Mouse (Mus musculus) CH12.LX (cell line): ENCODE results near the gene Tspear. TPM values are rescaled to one million over a fixed set of nuclear protein-coding genes. Genes with fewer than 3 reads are reported as not detected.

ENCODE experiments used
- DNase-seq: peaks from one replicate; pipeline ENCODE4 v3.0.0-alpha.2; 2013; ENCODE audit errors: extremely low read depth
- H3K27ac ChIP-seq: 2 replicates; pipeline ENCODE4 v1.5.1; 2012; ENCODE audit warnings: low read depth, mild to moderate bottlenecking, control low read depth, moderate library complexity; ENCODE audit not compliant: insufficient read depth
- H3K27me3 ChIP-seq: replicated peaks from 2 replicates; pipeline ENCODE3; 2012; ENCODE audit warnings: inconsistent platforms
- H3K36me3 ChIP-seq, 2 experiments: replicated peaks in 1 of 2; 2 replicates each; pipeline versions ENCODE3 to v1.6.1; 2012; ENCODE audit warnings: inconsistent platforms in 1 of 2, low read length in 1 of 2, mild to moderate bottlenecking in 1 of 2, mixed read lengths in 1 of 2, moderate library complexity in 1 of 2; ENCODE audit not compliant: control insufficient read depth in 1 of 2, insufficient read depth in 1 of 2
- H3K4me1 ChIP-seq, 2 experiments: 2 replicates each; pipeline ENCODE4 v1.6.1; 2012; ENCODE audit warnings: inconsistent platforms in 1 of 2, moderate library complexity in 1 of 2; ENCODE audit not compliant: insufficient read depth in 2 of 2, control insufficient read depth in 1 of 2
- H3K4me2 ChIP-seq: 2 replicates; pipeline ENCODE4 v1.6.1; 2012; ENCODE audit warnings: low read depth, mild to moderate bottlenecking, control low read depth; ENCODE audit not compliant: poor library complexity, insufficient read depth, severe bottlenecking
- H3K4me3 ChIP-seq, 3 experiments: fragments of 150-350 bp in 1 of 3; sonication (generic) in 1 of 3; replicated peaks in 1 of 3; 2 replicates each; pipeline versions ENCODE3 to v1.5.1; 2011 to 2012; ENCODE audit warnings: low read depth in 2 of 3, low read length in 2 of 3, mild to moderate bottlenecking in 2 of 3, moderate library complexity in 2 of 3, control low read depth in 1 of 3, improper control_type of control experiment in 1 of 3, inconsistent platforms in 1 of 3, mixed read lengths in 1 of 3; ENCODE audit not compliant: poor library complexity in 1 of 3
- H3K79me2 ChIP-seq: replicated peaks from 2 replicates; pipeline ENCODE4 v1.6.1; 2012; ENCODE audit warnings: mild to moderate bottlenecking, moderate library complexity; ENCODE audit not compliant: control insufficient read depth, poor library complexity, insufficient read depth, severe bottlenecking; ENCODE audit errors: extremely low read depth
- H3K9ac ChIP-seq: 2 replicates; pipeline ENCODE4 v1.6.1; 2012; ENCODE audit warnings: low read depth, mild to moderate bottlenecking, control low read depth, moderate library complexity; ENCODE audit not compliant: insufficient read depth
- H3K9me3 ChIP-seq: replicated peaks from 2 replicates; pipeline ENCODE3; 2012; ENCODE audit warnings: low read length, inconsistent platforms, mixed read lengths
- BHLHE40 ChIP-seq: IDR thresholded peaks from 2 replicates; pipeline ENCODE4 v1.6.1; 2011; ENCODE audit warnings: mild to moderate bottlenecking, low read depth, low read length, improper control_type of control experiment
- CHD1 ChIP-seq: IDR thresholded peaks from 2 replicates; pipeline ENCODE4 v1.6.1; 2012; ENCODE audit warnings: low read depth, low read length, improper control_type of control experiment, inconsistent platforms
- CHD2 ChIP-seq: IDR thresholded peaks from 2 replicates; pipeline ENCODE4 v1.6.1; 2011; ENCODE audit warnings: low read length, improper control_type of control experiment
- ELF1 ChIP-seq: IDR thresholded peaks from 2 replicates; pipeline ENCODE4 v1.6.1; 2014; ENCODE audit warnings: low read depth, mild to moderate bottlenecking, inconsistent platforms, low read length, improper control_type of control experiment
- EP300 ChIP-seq: IDR thresholded peaks from 2 replicates; pipeline ENCODE4 v1.6.1; 2011; ENCODE audit warnings: low read length, improper control_type of control experiment
- ETS1 ChIP-seq: conservative IDR thresholded peaks from 2 replicates; pipeline ENCODE4 v1.6.1; 2012; ENCODE audit warnings: low read depth, mild to moderate bottlenecking, inconsistent platforms, low read length, improper control_type of control experiment, moderate library complexity
- IRF4 ChIP-seq: IDR thresholded peaks from 2 replicates; pipeline ENCODE4 v1.6.1; 2014; ENCODE audit warnings: low read depth, mild to moderate bottlenecking, inconsistent platforms, low read length, improper control_type of control experiment
- JUND ChIP-seq: conservative IDR thresholded peaks from 2 replicates; pipeline ENCODE4 v1.6.1; 2011; ENCODE audit warnings: low read depth, low read length, improper control_type of control experiment
- MAFK ChIP-seq: IDR thresholded peaks from 2 replicates; pipeline ENCODE4 v1.6.1; 2011; ENCODE audit warnings: low read length, improper control_type of control experiment; ENCODE audit not compliant: insufficient replicate concordance
- MAZ ChIP-seq: IDR thresholded peaks from 2 replicates; pipeline ENCODE4 v1.6.1; 2012; ENCODE audit warnings: low read depth, mild to moderate bottlenecking, inconsistent platforms, low read length, improper control_type of control experiment, moderate library complexity
- MEF2A ChIP-seq: IDR thresholded peaks from 2 replicates; pipeline ENCODE4 v1.6.1; 2014; ENCODE audit warnings: low read depth, mild to moderate bottlenecking, inconsistent platforms, low read length, improper control_type of control experiment, borderline replicate concordance
- MYC ChIP-seq: IDR thresholded peaks from 2 replicates; pipeline ENCODE4 v1.6.1; 2011; ENCODE audit warnings: low read depth, mild to moderate bottlenecking, improper control_type of control experiment, low read length
- SIN3A ChIP-seq: IDR thresholded peaks from 2 replicates; pipeline ENCODE4 v1.6.1; 2012; ENCODE audit warnings: low read length, improper control_type of control experiment, inconsistent platforms
- SMC3 ChIP-seq: IDR thresholded peaks from 2 replicates; pipeline ENCODE4 v1.6.1; 2011; ENCODE audit warnings: low read depth, low read length, improper control_type of control experiment
- TCF12 ChIP-seq: IDR thresholded peaks from 2 replicates; pipeline ENCODE4 v1.6.1; 2014; ENCODE audit warnings: low read depth, mild to moderate bottlenecking, inconsistent platforms, low read length, improper control_type of control experiment
- dilution Hi-C: fragments of 300-500 bp; cut with MboI; formaldehyde crosslinking; loops from 2 replicates; pipeline ENCODE4 v1.14.3; 2020; ENCODE audit warnings: low sequenced_read_pairs; ENCODE audit not compliant: extremely low pct_unique_long_range_greater_than_20kb, extremely low pct_ligation_motif_present
- in situ Hi-C: fragments of 300-500 bp; cut with MboI; formaldehyde crosslinking; loops from 3 replicates; pipeline ENCODE4 v1.14.3; 2019; ENCODE audit warnings: low sequenced_read_pairs, low pct_ligation_motif_present, low pct_unique_long_range_greater_than_20kb, mixed read lengths
- polyA plus RNA-seq: library from polyadenylated mRNA; unstranded; fragments of >175 nt; gene quantifications from 2 replicates; pipeline ENCODE4 v1.2.1, GENCODE M21; 2012; ENCODE audit warnings: low read depth; ENCODE audit not compliant: insufficient read length
- total RNA-seq, 2 experiments: library from RNA; depleted of rRNA; stranded (reverse); fragments of 300-350 nt in 1 of 2; fragments of >200 nt in 1 of 2; gene quantifications; 2 replicates each; pipeline ENCODE4 v1.2.3; 2012 to 2014

The Tspear gene
- total and polyA plus RNA-seq, 3 experiments = 0.09 to 0.42 TPM; not detected in 1

DNA sequence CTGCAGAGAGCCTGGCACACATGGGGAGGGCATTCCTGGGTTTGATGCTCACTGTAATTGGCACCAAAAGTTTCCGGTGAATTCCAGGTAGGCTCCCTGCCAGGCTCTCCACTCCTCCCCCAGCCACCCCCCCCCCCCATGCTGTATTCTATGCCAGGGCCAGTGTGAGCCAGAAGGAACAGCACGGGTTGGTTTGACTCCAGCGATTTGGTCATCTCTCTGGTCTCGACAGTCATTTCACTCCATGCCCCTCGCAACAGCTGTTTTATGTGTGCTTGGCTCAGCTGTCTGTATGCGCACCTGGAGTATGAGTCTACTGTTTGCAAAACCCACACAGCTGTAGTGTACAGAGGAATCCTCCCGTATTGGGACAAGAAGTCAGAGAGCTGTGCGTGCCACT is 20.0 kb upstream of the Tspear start:
- no peak overlapping the region for H3K9ac ChIP-seq
- H3K27ac ChIP-seq = no peak overlapping the region
- H3K36me3 ChIP-seq = no peaks in the 10 kb centered on the region
- no peak for DNase-seq
- H3K4me3 ChIP-seq = no peak overlapping the region
- peak; percentile 88 for TF ChIP-seq ETS1
- peak; percentile 76 for TF ChIP-seq TCF12
- TF ChIP-seq JUND = no peak
- TF ChIP-seq BHLHE40 = 0 out of 2 replicates have a peak, but pooled peaks have one; percentile 33
- TF ChIP-seq EP300 = 0 out of 2 replicates have a peak, but pooled peaks have one; percentile 17
- H3K27me3 ChIP-seq = no peaks in the 10 kb centered on the region
- in situ Hi-C loops (no loop called here), dilution Hi-C loops (no loop called here)
- peaks cover 13 to 50% of the 10 kb centered on the region in 2 experiments for H3K4me1 ChIP-seq
- H3K79me2 ChIP-seq = no peaks in the 10 kb centered on the region
- no peak overlapping the region for H3K4me2 ChIP-seq
- H3K9me3 ChIP-seq = peaks cover 3% of the 10 kb centered on the region

DNA sequence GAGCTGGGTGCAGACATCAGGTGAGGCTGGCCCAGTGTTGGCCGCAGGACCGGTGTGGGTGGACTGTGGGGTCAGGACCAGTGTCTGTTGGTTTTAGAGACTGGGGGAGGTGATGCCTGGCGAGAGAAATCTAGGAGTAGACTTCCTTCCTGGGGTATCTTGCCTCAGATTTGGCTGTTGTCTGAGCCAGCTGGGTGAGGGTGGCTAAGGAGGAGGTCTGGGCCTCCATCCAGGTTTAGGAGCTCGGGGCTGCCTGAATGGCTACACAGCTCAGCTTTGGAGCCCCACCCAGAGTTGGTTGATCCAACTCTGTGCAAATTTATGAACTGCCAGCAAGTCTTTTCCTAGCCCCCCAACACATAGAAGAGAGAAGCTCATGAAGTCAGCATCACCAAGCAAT is 19.0 kb upstream of the Tspear start:
- no peak for DNase-seq
- no peaks in the 10 kb centered on the region for H3K36me3 ChIP-seq

DNA sequence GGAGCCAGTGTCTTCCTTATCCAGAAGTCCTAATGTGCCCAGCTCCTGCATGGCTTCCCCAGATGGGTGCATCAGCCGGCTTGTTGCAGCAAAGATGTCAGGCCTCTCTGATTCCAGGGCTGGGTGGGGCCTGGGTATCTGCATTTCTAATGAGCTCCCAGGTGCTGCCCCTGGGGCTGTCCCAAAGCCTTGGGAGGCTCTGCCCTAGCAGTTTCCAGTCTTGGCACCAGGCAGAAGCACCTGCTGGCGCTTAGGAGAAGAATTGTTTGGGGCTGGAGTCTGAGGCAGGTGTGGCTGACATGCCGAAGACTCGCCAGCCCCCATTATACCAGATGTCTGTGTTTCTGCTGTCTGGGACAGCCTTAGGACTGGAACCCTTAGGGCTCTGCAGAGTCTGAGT is 15.7 kb upstream of the Tspear start:
- in situ Hi-C loops = no loop called here
- dilution Hi-C loops = no loop called here
- H3K27ac ChIP-seq = no peak overlapping the region

More for the DNA sequence above, 19.0 kb upstream of the Tspear start:
- in situ Hi-C loops (no loop called here), dilution Hi-C loops (no loop called here)
- Histone ChIP-seq H3K79me2 (no peaks in the 10 kb centered on the region), H3K4me3 (no peak overlapping the region), H3K9me3 (peaks cover 3% of the 10 kb centered on the region), H3K4me2 (no peak overlapping the region), H3K27me3 (no peaks in the 10 kb centered on the region), H3K9ac (no peak overlapping the region), H3K27ac (no peak overlapping the region), H3K4me1 (peaks cover 13 to 55% of the 10 kb centered on the region in 2 experiments)
- TF ChIP-seq EP300 = no peak
- no peak for TF ChIP-seq MAZ
- no peak for TF ChIP-seq MYC
- no peak for TF ChIP-seq MAFK
- TF ChIP-seq SMC3 = no peak
- no peak for TF ChIP-seq CHD2
- TF ChIP-seq CHD1 = no peak
- TF ChIP-seq ELF1 = no peak

More for the DNA sequence above, 15.7 kb upstream of the Tspear start:
- Histone ChIP-seq H3K9ac (no peak overlapping the region), H3K79me2 (no peaks in the 10 kb centered on the region), H3K4me1 (peaks cover 33 to 85% of the 10 kb centered on the region in 2 experiments), H3K27me3 (peaks cover 5% of the 10 kb centered on the region), H3K4me2 (0 out of 2 replicates have a peak overlapping the region, but pooled peaks have one; percentile 12), H3K9me3 (peaks cover 3% of the 10 kb centered on the region), H3K36me3 (no peaks in the 10 kb centered on the region), H3K4me3 (no peak overlapping the region)
- peak; percentile 71 for DNase-seq
- TF ChIP-seq CHD1 (no peak), ETS1 (peak; percentile 63), SIN3A (0 out of 2 replicates have a peak, but pooled peaks have one; percentile 40), TCF12 (peak; percentile 96), EP300 (no peak; the same call in 1 of the 2 replicates), IRF4 (0 out of 2 replicates have a peak, but pooled peaks have one; percentile 30), MEF2A (peak; percentile 61; the same call in 1 of the 2 replicates)
- TF ChIP-seq, all 38 proteins: peak for 5
